Mouse (Mus musculus): ENCODE results near the gene Gadd45gip1.
"Not testable (repeated sequence)": the region's sequence is repeated elsewhere in the genome, so short reads cannot be mapped to it uniquely, and the experiment has no call there.

GRCm38 (mm10) chr8:84826518-84826917 is 4.8 kb upstream of the Gadd45gip1 start:
- not testable (repeated sequence) for TF ChIP-seq CTCF (IDR thresholded peaks at IDR 0.05; ENCODE audit: borderline replicate concordance, insufficient read depth, low read depth, low read length); POLR2A (IDR thresholded peaks at IDR 0.05; ENCODE audit: borderline replicate concordance, insufficient read depth, low read length)
